Mouse (Mus musculus): ENCODE results near the gene Adat3. TPM values are rescaled to one million over a fixed set of nuclear protein-coding genes. Genes with fewer than 3 reads are reported as not detected.

Adat3 gene
- polyA plus RNA-seq (2012; rRNA removed) = 17.0 and 25.7 TPM in 2 replicates

GRCm38 (mm10) chr10:80602698-80603325, at the start of gene Adat3, which contains the start of gene Scamp4:
Adat3 (plus strand) TSS chr10:80602880.
Scamp4 (plus strand) TSS chr10:80602872.
- peak within 1 kb of the TSS; percentile 82 for H3K4me3 ChIP-seq (ENCODE audit: extremely low read depth, insufficient read depth, insufficient read length)
- H3K4me1 ChIP-seq (ENCODE audit: control insufficient read depth, insufficient read depth, insufficient read length) = peaks cover 29% of the 10 kb centered on the region
- peaks cover 14% of the 10 kb centered on the region for H3K36me3 ChIP-seq (ENCODE audit: control insufficient read depth, insufficient read depth, low read length)
- no peaks in the 10 kb centered on the region for H3K27me3 ChIP-seq (ENCODE audit: control insufficient read depth, insufficient read depth, low read length)
- DNase-seq (ENCODE audit: low read depth in 1 of 2, low spot score in 2 of 2) = peak; percentile 91 to 93
- WGBS = under 1% methylated on average over 54 of the region's 54 CpGs
- peak within 1 kb of the TSS; percentile 90 for H3K27ac ChIP-seq (ENCODE audit: insufficient read depth, low read length)
- TF ChIP-seq POLR2A (IDR thresholded peaks at IDR 0.05; ENCODE audit: low read depth, low read length) (peak; percentile 42), CTCF (IDR thresholded peaks at IDR 0.05; ENCODE audit: extremely low read depth, insufficient read depth, insufficient read length, insufficient replicate concordance) (no peak)

- WGBS = 77% methylated on average over 8 of the region's 8 CpGs
- Histone ChIP-seq H3K27me3 (ENCODE audit: control insufficient read depth, insufficient read depth, low read length) (no peaks in the 10 kb centered on the region), H3K36me3 (ENCODE audit: control insufficient read depth, insufficient read depth, low read length) (peaks cover 20% of the 10 kb centered on the region), H3K4me3 (ENCODE audit: extremely low read depth, insufficient read depth, insufficient read length) (no peak overlapping the region), H3K27ac (ENCODE audit: insufficient read depth, low read length) (no peak overlapping the region), H3K4me1 (ENCODE audit: control insufficient read depth, insufficient read depth, insufficient read length) (no peaks in the 10 kb centered on the region; the same call in 1 of the 2 replicates)
- TF ChIP-seq POLR2A (IDR thresholded peaks at IDR 0.05; ENCODE audit: low read depth, low read length) = no peak
- TF ChIP-seq CTCF (IDR thresholded peaks at IDR 0.05; ENCODE audit: extremely low read depth, insufficient read depth, insufficient read length, insufficient replicate concordance) = no peak
- no peak for DNase-seq (ENCODE audit: low read depth in 1 of 2, low spot score in 2 of 2)
Observed at GRCm38 (mm10) chr10:80553575-80553974, 49.1 kb upstream of the Adat3 start.

- no peak overlapping the region for H3K27ac ChIP-seq (ENCODE audit: insufficient read depth, low read length)
- no peak overlapping the region for H3K4me3 ChIP-seq (ENCODE audit: extremely low read depth, insufficient read depth, insufficient read length)
- 85% methylated on average over 6 of the region's 6 CpGs for WGBS
- TF ChIP-seq POLR2A (IDR thresholded peaks at IDR 0.05; ENCODE audit: low read depth, low read length) (no peak), CTCF (IDR thresholded peaks at IDR 0.05; ENCODE audit: extremely low read depth, insufficient read depth, insufficient read length, insufficient replicate concordance) (no peak)
- no peak for DNase-seq (ENCODE audit: low read depth in 1 of 2, low spot score in 2 of 2)
- peaks cover 18% of the 10 kb centered on the region for H3K36me3 ChIP-seq (ENCODE audit: control insufficient read depth, insufficient read depth, low read length)
- no peaks in the 10 kb centered on the region; the same call in 1 of the 2 replicates for H3K4me1 ChIP-seq (ENCODE audit: control insufficient read depth, insufficient read depth, insufficient read length)
- no peaks in the 10 kb centered on the region for H3K27me3 ChIP-seq (ENCODE audit: control insufficient read depth, insufficient read depth, low read length)
Observed at GRCm38 (mm10) chr10:80553997-80554396, 48.7 kb upstream of the Adat3 start.

GRCm38 (mm10) chr10:80557346-80557965, 45.2 kb upstream of the Adat3 start:
- H3K4me3 ChIP-seq (ENCODE audit: extremely low read depth, insufficient read depth, insufficient read length) = no peak overlapping the region
- no peaks in the 10 kb centered on the region; the same call in 1 of the 2 replicates for H3K36me3 ChIP-seq (ENCODE audit: control insufficient read depth, insufficient read depth, low read length)
- no peak overlapping the region for H3K27ac ChIP-seq (ENCODE audit: insufficient read depth, low read length)
- DNase-seq (ENCODE audit: low read depth in 1 of 2, low spot score in 2 of 2) = peak in 1 of 2 experiments; percentile 48
- 55% methylated on average over 5 of the region's 5 CpGs for WGBS
- H3K27me3 ChIP-seq (ENCODE audit: control insufficient read depth, insufficient read depth, low read length) = no peaks in the 10 kb centered on the region
- peaks cover 9% of the 10 kb centered on the region; the same call in 1 of the 2 replicates for H3K4me1 ChIP-seq (ENCODE audit: control insufficient read depth, insufficient read depth, insufficient read length)
- TF ChIP-seq CTCF (IDR thresholded peaks at IDR 0.05; ENCODE audit: extremely low read depth, insufficient read depth, insufficient read length, insufficient replicate concordance) (peak; percentile 65; the same call in 1 of the 2 replicates), POLR2A (IDR thresholded peaks at IDR 0.05; ENCODE audit: low read depth, low read length) (no peak)

- Histone ChIP-seq H3K4me3 (ENCODE audit: extremely low read depth, insufficient read depth, insufficient read length) (no peak overlapping the region), H3K27ac (ENCODE audit: insufficient read depth, low read length) (no peak overlapping the region), H3K27me3 (ENCODE audit: control insufficient read depth, insufficient read depth, low read length) (no peaks in the 10 kb centered on the region), H3K4me1 (ENCODE audit: control insufficient read depth, insufficient read depth, insufficient read length) (peaks cover 9% of the 10 kb centered on the region; the same call in 1 of the 2 replicates), H3K36me3 (ENCODE audit: control insufficient read depth, insufficient read depth, low read length) (no peaks in the 10 kb centered on the region; the same call in 1 of the 2 replicates)
- TF ChIP-seq CTCF (IDR thresholded peaks at IDR 0.05; ENCODE audit: extremely low read depth, insufficient read depth, insufficient read length, insufficient replicate concordance) (no peak), POLR2A (IDR thresholded peaks at IDR 0.05; ENCODE audit: low read depth, low read length) (no peak)
- 86% methylated on average over 7 of the region's 7 CpGs for WGBS
- DNase-seq (ENCODE audit: low read depth in 1 of 2, low spot score in 2 of 2) = no peak
Observed at GRCm38 (mm10) chr10:80559431-80559830, 43.2 kb upstream of the Adat3 start.

GRCm38 (mm10) chr10:80560621-80561020, 42.1 kb upstream of the Adat3 start:
- no peaks in the 10 kb centered on the region for H3K27me3 ChIP-seq (ENCODE audit: control insufficient read depth, insufficient read depth, low read length)
- no peaks in the 10 kb centered on the region; the same call in 1 of the 2 replicates for H3K36me3 ChIP-seq (ENCODE audit: control insufficient read depth, insufficient read depth, low read length)
- H3K27ac ChIP-seq (ENCODE audit: insufficient read depth, low read length) = no peak overlapping the region
- DNase-seq (ENCODE audit: low read depth in 1 of 2, low spot score in 2 of 2) = no peak
- peaks cover 9% of the 10 kb centered on the region; the same call in 1 of the 2 replicates for H3K4me1 ChIP-seq (ENCODE audit: control insufficient read depth, insufficient read depth, insufficient read length)
- TF ChIP-seq POLR2A (IDR thresholded peaks at IDR 0.05; ENCODE audit: low read depth, low read length) (no peak), CTCF (IDR thresholded peaks at IDR 0.05; ENCODE audit: extremely low read depth, insufficient read depth, insufficient read length, insufficient replicate concordance) (no peak)
- peak overlapping the region; percentile 96 for H3K4me3 ChIP-seq (ENCODE audit: extremely low read depth, insufficient read depth, insufficient read length)
- 0% methylated on average over 13 of the region's 13 CpGs for WGBS

Data from spleen, adult 2 months (tissue).